Mouse (Mus musculus): Measurements from ENCODE around the gene Nsun2. TPM values are rescaled to one million over a fixed set of nuclear protein-coding genes. Genes with fewer than 3 reads are reported as not detected.

Nsun2 gene
- polyA plus RNA-seq, 2 experiments = 102 to 134 TPM

DNA sequence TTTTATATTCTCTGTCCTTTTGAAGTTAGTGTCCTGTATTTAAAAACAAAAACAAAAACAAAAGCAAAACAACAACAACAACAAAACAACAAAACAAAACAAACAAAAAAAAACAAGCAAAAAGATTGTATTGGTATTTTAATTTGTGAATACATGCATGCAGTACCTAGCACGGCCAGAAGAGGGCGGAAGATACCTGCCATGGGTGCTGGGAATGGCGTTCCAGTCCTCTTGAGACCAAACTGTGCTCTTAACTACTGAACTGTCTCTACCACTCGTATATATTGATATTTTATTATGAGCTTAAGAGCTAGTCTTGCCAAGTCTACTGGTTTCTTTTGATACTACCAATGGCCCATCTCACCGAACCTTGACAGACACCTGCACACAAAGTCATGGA, 19.5 kb downstream of the Nsun2 start:
- no peak overlapping the region for H3K9ac ChIP-seq (ENCODE audit: low read depth, low read length, severe bottlenecking)
- H3K4me3 ChIP-seq (replicated peaks; ENCODE audit: low read length) = no peak overlapping the region
- TF ChIP-seq POLR2A (IDR thresholded peaks at IDR 0.05; ENCODE audit: borderline replicate concordance, extremely low read depth, insufficient read depth, insufficient read length) = no peak
- H3K4me2 ChIP-seq (replicated peaks; ENCODE audit: low read depth, low read length, severe bottlenecking) = no peak overlapping the region
- WGBS = 21% methylated on average over 5 of the region's 5 CpGs
- H3K27me3 ChIP-seq (ENCODE audit: control insufficient read depth, insufficient read depth, low read length) = no peaks in the 10 kb centered on the region
- H3K4me1 ChIP-seq (ENCODE audit: control insufficient read depth, insufficient read depth, low read length) = no peaks in the 10 kb centered on the region
- H3K27ac ChIP-seq (replicated peaks; ENCODE audit: low read depth, low read length) = no peak overlapping the region
- no peaks in the 10 kb centered on the region for H3K36me3 ChIP-seq (ENCODE audit: control insufficient read depth, insufficient read depth, low read length)
- H3K9me3 ChIP-seq (ENCODE audit: control insufficient read depth, low read length) = no peaks in the 10 kb centered on the region
- no peak for ATAC-seq (ENCODE audit: low FRiP score, low read depth)
- DNase-seq (ENCODE audit: low spot score) = no peak

DNA sequence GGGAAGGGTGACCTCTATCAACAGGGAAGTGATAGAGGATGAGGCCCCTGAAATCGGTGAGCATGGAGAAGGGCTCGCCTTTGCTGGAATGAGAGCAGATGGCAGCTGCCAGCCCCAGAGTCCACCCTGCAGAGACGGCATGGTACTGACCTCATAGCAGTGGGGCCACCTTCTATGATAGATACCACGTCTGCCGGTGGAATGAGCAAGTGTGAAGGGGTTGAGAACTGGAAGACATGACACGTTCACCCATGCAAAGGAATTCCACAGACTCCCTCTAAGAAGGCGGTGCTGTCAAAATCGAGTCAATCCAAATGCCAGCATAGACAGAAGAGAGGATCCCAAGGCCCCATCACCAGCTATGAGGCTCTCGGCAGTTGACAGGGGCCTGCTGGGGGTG, 20.7 kb downstream of the Nsun2 start:
- Histone ChIP-seq H3K27me3 (ENCODE audit: control insufficient read depth, insufficient read depth, low read length) (no peaks in the 10 kb centered on the region), H3K36me3 (ENCODE audit: control insufficient read depth, insufficient read depth, low read length) (no peaks in the 10 kb centered on the region), H3K4me2 (replicated peaks; ENCODE audit: low read depth, low read length, severe bottlenecking) (no peak overlapping the region), H3K4me3 (replicated peaks; ENCODE audit: low read length) (no peak overlapping the region), H3K9ac (ENCODE audit: low read depth, low read length, severe bottlenecking) (no peak overlapping the region), H3K27ac (replicated peaks; ENCODE audit: low read depth, low read length) (no peak overlapping the region), H3K4me1 (ENCODE audit: control insufficient read depth, insufficient read depth, low read length) (no peaks in the 10 kb centered on the region), H3K9me3 (ENCODE audit: control insufficient read depth, low read length) (no peaks in the 10 kb centered on the region)
- 73% methylated on average over 9 of the region's 9 CpGs for WGBS
- no peak for TF ChIP-seq POLR2A (IDR thresholded peaks at IDR 0.05; ENCODE audit: borderline replicate concordance, extremely low read depth, insufficient read depth, insufficient read length)
- ATAC-seq (ENCODE audit: low FRiP score, low read depth) = no peak
- DNase-seq (ENCODE audit: low spot score) = no peak

DNA sequence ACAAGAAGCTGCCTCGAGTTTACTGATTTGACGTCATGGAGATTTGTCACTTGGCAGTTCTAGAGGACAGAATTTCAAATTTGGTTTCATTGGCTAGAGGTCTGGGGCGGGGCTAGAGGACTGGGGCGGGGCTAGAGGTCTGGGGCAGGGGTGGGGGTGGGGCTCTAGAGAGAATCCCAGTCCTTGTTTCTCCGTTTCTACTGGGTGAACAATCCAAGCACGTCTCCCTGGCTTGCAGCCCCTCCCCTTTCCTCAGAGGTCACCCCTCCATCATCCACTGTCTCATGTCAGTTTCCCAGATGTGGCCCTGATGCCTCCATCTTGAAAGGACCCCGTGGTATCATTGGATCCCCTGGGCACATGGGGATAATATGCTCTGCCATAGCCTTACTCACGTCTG, 21.5 kb downstream of the Nsun2 start:
- no peak overlapping the region for H3K4me2 ChIP-seq (replicated peaks; ENCODE audit: low read depth, low read length, severe bottlenecking)
- no peak overlapping the region for H3K27ac ChIP-seq (replicated peaks; ENCODE audit: low read depth, low read length)
- TF ChIP-seq POLR2A (IDR thresholded peaks at IDR 0.05; ENCODE audit: borderline replicate concordance, extremely low read depth, insufficient read depth, insufficient read length) = no peak
- no peaks in the 10 kb centered on the region for H3K36me3 ChIP-seq (ENCODE audit: control insufficient read depth, insufficient read depth, low read length)
- WGBS = 21% methylated on average over 8 of the region's 8 CpGs
- no peaks in the 10 kb centered on the region for H3K9me3 ChIP-seq (ENCODE audit: control insufficient read depth, low read length)
- DNase-seq (ENCODE audit: low spot score) (no peak), ATAC-seq (ENCODE audit: low FRiP score, low read depth) (no peak)
- no peaks in the 10 kb centered on the region for H3K27me3 ChIP-seq (ENCODE audit: control insufficient read depth, insufficient read depth, low read length)
- H3K9ac ChIP-seq (ENCODE audit: low read depth, low read length, severe bottlenecking) = no peak overlapping the region
- H3K4me3 ChIP-seq (replicated peaks; ENCODE audit: low read length) = no peak overlapping the region
- no peaks in the 10 kb centered on the region for H3K4me1 ChIP-seq (ENCODE audit: control insufficient read depth, insufficient read depth, low read length)

DNA sequence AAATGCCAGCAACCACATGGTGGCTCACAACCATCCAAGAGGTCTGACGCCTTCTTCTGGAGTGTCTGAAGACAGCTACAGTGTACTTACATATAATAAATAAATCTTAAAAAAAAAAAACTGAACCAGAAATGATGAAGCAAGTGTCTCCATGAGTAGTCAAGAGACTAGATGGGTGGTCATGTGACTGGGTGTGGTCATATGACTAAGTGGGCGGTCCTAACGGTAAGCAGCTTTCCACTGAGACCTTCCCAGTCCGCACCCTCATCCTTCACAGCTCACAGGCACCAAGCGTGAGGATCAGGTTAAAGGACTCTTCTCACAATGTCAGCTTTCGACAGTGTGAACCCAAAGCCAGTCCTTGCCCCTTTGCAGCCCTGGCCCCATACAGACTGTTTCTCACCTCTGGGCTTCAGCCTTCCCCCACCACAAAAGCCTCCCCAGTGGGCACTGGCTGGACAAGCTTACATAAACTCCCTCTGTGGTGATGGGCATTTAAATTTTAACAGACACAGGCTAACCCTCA, 22.5 kb downstream of the Nsun2 start:
- WGBS = 84% methylated on average over 6 of the region's 6 CpGs
- no peak for TF ChIP-seq POLR2A (IDR thresholded peaks at IDR 0.05; ENCODE audit: borderline replicate concordance, extremely low read depth, insufficient read depth, insufficient read length)
- Histone ChIP-seq H3K27ac (replicated peaks; ENCODE audit: low read depth, low read length) (no peak overlapping the region), H3K4me2 (replicated peaks; ENCODE audit: low read depth, low read length, severe bottlenecking) (no peak overlapping the region), H3K36me3 (ENCODE audit: control insufficient read depth, insufficient read depth, low read length) (no peaks in the 10 kb centered on the region), H3K9ac (ENCODE audit: low read depth, low read length, severe bottlenecking) (no peak overlapping the region), H3K4me3 (replicated peaks; ENCODE audit: low read length) (no peak overlapping the region), H3K9me3 (ENCODE audit: control insufficient read depth, low read length) (no peaks in the 10 kb centered on the region), H3K27me3 (ENCODE audit: control insufficient read depth, insufficient read depth, low read length) (no peaks in the 10 kb centered on the region), H3K4me1 (ENCODE audit: control insufficient read depth, insufficient read depth, low read length) (no peaks in the 10 kb centered on the region)
- ATAC-seq (ENCODE audit: low FRiP score, low read depth) (no peak), DNase-seq (ENCODE audit: low spot score) (no peak)

DNA sequence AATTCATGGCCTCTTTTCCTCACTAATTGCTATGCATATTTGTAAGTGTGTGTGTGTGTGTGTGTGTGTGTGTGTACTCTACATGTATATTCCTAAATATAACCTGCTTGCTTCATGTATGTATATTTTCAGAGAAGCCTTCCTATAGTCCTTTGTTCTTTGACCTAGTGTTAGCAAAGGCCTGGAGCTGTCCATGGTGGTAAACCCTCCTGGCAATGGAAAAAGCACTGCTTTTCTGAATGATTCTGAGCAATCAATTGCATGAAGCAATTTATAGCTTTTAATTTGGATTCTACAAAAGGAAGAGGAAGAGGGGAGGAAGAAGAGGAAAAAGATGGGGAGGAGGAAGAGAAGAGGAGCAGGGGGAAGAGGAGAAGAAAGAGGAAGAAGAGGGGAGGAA, 23.2 kb downstream of the Nsun2 start:
- DNase-seq (ENCODE audit: low spot score) (peak; percentile 52), ATAC-seq (ENCODE audit: low FRiP score, low read depth) (no peak)
- Histone ChIP-seq H3K27ac (replicated peaks; ENCODE audit: low read depth, low read length) (no peak overlapping the region), H3K4me2 (replicated peaks; ENCODE audit: low read depth, low read length, severe bottlenecking) (no peak overlapping the region), H3K4me3 (replicated peaks; ENCODE audit: low read length) (no peak overlapping the region), H3K9me3 (ENCODE audit: control insufficient read depth, low read length) (no peaks in the 10 kb centered on the region), H3K9ac (ENCODE audit: low read depth, low read length, severe bottlenecking) (no peak overlapping the region), H3K27me3 (ENCODE audit: control insufficient read depth, insufficient read depth, low read length) (no peaks in the 10 kb centered on the region), H3K4me1 (ENCODE audit: control insufficient read depth, insufficient read depth, low read length) (no peaks in the 10 kb centered on the region), H3K36me3 (ENCODE audit: control insufficient read depth, insufficient read depth, low read length) (no peaks in the 10 kb centered on the region)
- no peak for TF ChIP-seq POLR2A (IDR thresholded peaks at IDR 0.05; ENCODE audit: borderline replicate concordance, extremely low read depth, insufficient read depth, insufficient read length)

DNA sequence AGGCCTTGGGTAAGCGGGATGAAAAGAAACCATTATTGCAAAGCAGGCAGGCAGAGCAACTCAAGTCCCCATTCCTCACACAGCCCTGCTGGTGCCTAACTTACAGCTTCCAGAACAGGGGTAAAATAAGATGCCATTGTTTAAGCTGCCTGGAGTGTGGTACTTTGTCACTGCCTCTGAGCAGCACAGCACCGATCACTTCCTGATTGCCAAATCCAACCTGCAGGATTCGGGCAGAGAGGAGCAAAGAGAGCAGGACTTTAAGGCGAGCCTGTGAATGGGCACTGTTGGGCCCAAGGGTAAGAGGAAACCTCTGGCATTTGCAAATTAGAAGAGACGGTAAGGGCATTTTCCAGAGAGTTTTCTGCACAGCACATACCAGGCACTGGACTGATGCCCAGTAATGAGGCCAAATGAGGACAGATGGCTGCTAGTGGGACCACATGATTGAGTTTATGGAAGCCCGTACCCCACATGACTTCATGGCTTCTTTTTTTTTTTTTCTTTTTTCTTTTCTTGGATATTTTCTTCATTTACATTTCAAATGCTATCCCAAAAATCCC, 24.6 kb downstream of the Nsun2 start:
- Histone ChIP-seq H3K9ac (ENCODE audit: low read depth, low read length, severe bottlenecking) (no peak overlapping the region), H3K4me1 (ENCODE audit: control insufficient read depth, insufficient read depth, low read length) (no peaks in the 10 kb centered on the region), H3K4me2 (replicated peaks; ENCODE audit: low read depth, low read length, severe bottlenecking) (no peak overlapping the region), H3K9me3 (ENCODE audit: control insufficient read depth, low read length) (no peaks in the 10 kb centered on the region), H3K36me3 (ENCODE audit: control insufficient read depth, insufficient read depth, low read length) (no peaks in the 10 kb centered on the region), H3K4me3 (replicated peaks; ENCODE audit: low read length) (no peak overlapping the region), H3K27me3 (ENCODE audit: control insufficient read depth, insufficient read depth, low read length) (no peaks in the 10 kb centered on the region), H3K27ac (replicated peaks; ENCODE audit: low read depth, low read length) (no peak overlapping the region)
- ATAC-seq (ENCODE audit: low FRiP score, low read depth) (no peak), DNase-seq (ENCODE audit: low spot score) (no peak)
- TF ChIP-seq POLR2A (IDR thresholded peaks at IDR 0.05; ENCODE audit: borderline replicate concordance, extremely low read depth, insufficient read depth, insufficient read length) = no peak
- WGBS = 72% methylated on average over 6 of the region's 6 CpGs

Data from limb, embryonic 14.5 days (tissue).